25 mouse cellular contexts compared by ENCODE assay signal in genomic region chr10:23488996-23489395, GRCm38 (mm10).
DNase-seq lines count a peak whose midpoint lies in the region; ATAC-seq lines count a peak whose summit lies in the region.
"Had no signal": no experiment of that assay in that cellular context is flagged by ENCODE, and none has a peak within 500 bp of the region (broad histone marks: within the 10 kb centered on the region; RNA-seq: fewer than 3 reads in every experiment).

No protein-coding gene starts in this region.

- ATAC-seq in limb, embryonic 12.5 days (ENCODE audit: insufficient number of reproducible peaks, insufficient read depth, low FRiP score, low TSS enrichment, low read depth) = no peak
- no peak for ATAC-seq in embryonic facial prominence, embryonic 14.5 days (ENCODE audit: low read depth)
- ATAC-seq: activated CD4-positive, CD25-positive, alpha-beta regulatory T cell, adult 4 months; forebrain, postnatal 0 days; midbrain, embryonic 15.5 days had no signal

- H3K36me3 ChIP-seq in limb, embryonic 12.5 days = no peaks in the 10 kb centered on the region
- no peaks in the 10 kb centered on the region for H3K36me3 ChIP-seq in limb, embryonic 10.5 days
- H3K36me3 ChIP-seq in embryonic facial prominence, embryonic 14.5 days (ENCODE audit: control insufficient read depth, insufficient read depth, low read length) = no peaks in the 10 kb centered on the region
- H3K36me3 ChIP-seq: hindbrain, embryonic 13.5 days; kidney, embryonic 15.5 days; midbrain, embryonic 15.5 days; neural tube, embryonic 12.5 days had no signal

- H3K9ac ChIP-seq in limb, embryonic 12.5 days (replicated peaks) = no peak overlapping the region
- no peak overlapping the region for H3K9ac ChIP-seq in embryonic facial prominence, embryonic 14.5 days (ENCODE audit: low read depth, low read length)
- H3K9ac ChIP-seq: forebrain, postnatal 0 days; hindbrain, embryonic 13.5 days; kidney, embryonic 15.5 days; liver, postnatal 0 days; midbrain, embryonic 15.5 days; neural tube, embryonic 12.5 days had no signal

- H3K9me3 ChIP-seq in limb, embryonic 12.5 days = no peaks in the 10 kb centered on the region
- no peaks in the 10 kb centered on the region for H3K9me3 ChIP-seq in limb, embryonic 10.5 days (replicated peaks)
- H3K9me3 ChIP-seq in embryonic facial prominence, embryonic 14.5 days (ENCODE audit: control insufficient read depth, low read length) = no peaks in the 10 kb centered on the region
- H3K9me3 ChIP-seq: hindbrain, embryonic 13.5 days; kidney, embryonic 15.5 days; midbrain, embryonic 15.5 days; neural tube, embryonic 12.5 days had no signal

- no peak overlapping the region for H3K4me2 ChIP-seq in limb, embryonic 12.5 days
- H3K4me2 ChIP-seq in embryonic facial prominence, embryonic 14.5 days (ENCODE audit: low read depth, low read length) = no peak overlapping the region
- H3K4me2 ChIP-seq: hindbrain, embryonic 13.5 days; kidney, embryonic 15.5 days; liver, embryonic 11.5 days; midbrain, embryonic 15.5 days; neural tube, embryonic 12.5 days had no signal

- 31% methylated on average over 3 of the region's 3 CpGs for WGBS in limb, embryonic 12.5 days
- 72% methylated on average over 3 of the region's 3 CpGs for WGBS in limb, embryonic 10.5 days
- 25% methylated on average over 3 of the region's 3 CpGs for WGBS in embryonic facial prominence, embryonic 14.5 days

- no peak for DNase-seq in limb, embryonic 10.5 days (ENCODE audit: low spot score)
- DNase-seq in brain, adult 2 months (ENCODE audit: low read depth, low spot score) = peak; percentile 12
- peak; percentile 74 for DNase-seq in embryonic facial prominence, embryonic 14.5 days (ENCODE audit: low spot score)
- DNase-seq in mesoderm, embryonic 11.5 days (ENCODE audit: low read depth, low spot score) = peak; percentile 49
- no peak for DNase-seq in gastrocnemius, postnatal 4 days (ENCODE audit: low spot score in 2 of 2)
- no peak for DNase-seq in urinary bladder, postnatal 14 days (ENCODE audit: low spot score)
- DNase-seq: adrenal gland, postnatal 10 days; cerebellum, adult 8-10 months; cerebellum, postnatal 36 days; forebrain, postnatal 0 days; gastrocnemius, postnatal 36 days; kidney, postnatal 4 days; liver, postnatal 0 days; lung, postnatal 14 days; retina, postnatal 1 day; right cerebral cortex, postnatal 25 days; thymus, postnatal 14 days had no signal

- no peaks in the 10 kb centered on the region for H3K27me3 ChIP-seq in limb, embryonic 12.5 days
- no peaks in the 10 kb centered on the region for H3K27me3 ChIP-seq in limb, embryonic 10.5 days (ENCODE audit: low read depth, poor library complexity, severe bottlenecking)
- H3K27me3 ChIP-seq in embryonic facial prominence, embryonic 14.5 days (replicated peaks; ENCODE audit: control insufficient read depth, insufficient read depth, low read length) = no peaks in the 10 kb centered on the region
- H3K27me3 ChIP-seq: hindbrain, embryonic 13.5 days; kidney, embryonic 15.5 days; midbrain, embryonic 15.5 days; neural tube, embryonic 12.5 days had no signal

- H3K4me3 ChIP-seq in limb, embryonic 12.5 days (replicated peaks) = no peak overlapping the region
- H3K4me3 ChIP-seq in limb, embryonic 10.5 days = no peak overlapping the region
- no peak overlapping the region for H3K4me3 ChIP-seq in embryonic facial prominence, embryonic 14.5 days (ENCODE audit: low read depth, low read length)
- H3K4me3 ChIP-seq: hindbrain, embryonic 13.5 days; kidney, embryonic 15.5 days; left cerebral cortex, adult 2 months; midbrain, embryonic 15.5 days; neural tube, embryonic 12.5 days had no signal

- H3K4me1 ChIP-seq in limb, embryonic 12.5 days (replicated peaks) = peaks cover 5% of the 10 kb centered on the region
- H3K4me1 ChIP-seq in limb, embryonic 10.5 days = 0 out of 2 replicates have a peak, but pooled peaks cover 3% of the 10 kb centered on the region
- peaks cover 3% of the 10 kb centered on the region; the same call in 1 of the 2 replicates for H3K4me1 ChIP-seq in embryonic facial prominence, embryonic 14.5 days (ENCODE audit: control insufficient read depth, insufficient read depth, low read length)
- H3K4me1 ChIP-seq: hindbrain, embryonic 13.5 days; kidney, embryonic 15.5 days; midbrain, embryonic 15.5 days; neural tube, embryonic 12.5 days had no signal

- H3K27ac ChIP-seq in limb, embryonic 12.5 days = peak overlapping the region; percentile 35; the same call in 1 of the 2 replicates
- H3K27ac ChIP-seq in limb, embryonic 10.5 days = no peak overlapping the region
- no peak overlapping the region for H3K27ac ChIP-seq in embryonic facial prominence, embryonic 14.5 days (replicated peaks; ENCODE audit: low read depth, low read length)
- H3K27ac ChIP-seq: hindbrain, embryonic 13.5 days; kidney, embryonic 15.5 days; left cerebral cortex, adult 2 months; midbrain, embryonic 15.5 days; neural tube, embryonic 12.5 days had no signal

Comparison
In these comparisons a context has a peak if more than half of its experiments do, and no peak if none do; other contexts are left out.
1. DNase-seq: peak in brain, adult 2 months (single experiment), embryonic facial prominence, embryonic 14.5 days (single experiment) and mesoderm, embryonic 11.5 days (single experiment); none in limb, embryonic 10.5 days (single experiment), gastrocnemius, postnatal 4 days (0 of 2) and urinary bladder, postnatal 14 days (single experiment).